Mouse (Mus musculus) thymus, adult 2 months (tissue): ENCODE measurements around the gene Mmp19.

ENCODE experiments used
- CTCF ChIP-seq: fragments of 200-500 bp; IDR thresholded peaks from 2 replicates; pipeline ENCODE4 v1.5.1; 2012; ENCODE audit warnings: mild to moderate bottlenecking, control low read depth, low read length, moderate library complexity, borderline replicate concordance; ENCODE audit not compliant: control insufficient read depth, poor library complexity, insufficient read depth; ENCODE audit errors: extremely low read depth
- POLR2A ChIP-seq: fragments of 200-500 bp; IDR thresholded peaks from 2 replicates; pipeline ENCODE4 v1.6.1; 2012; ENCODE audit warnings: mild to moderate bottlenecking, low read length, control low read depth, moderate library complexity; ENCODE audit not compliant: control insufficient read depth, poor library complexity, insufficient read depth; ENCODE audit errors: extremely low read depth

GRCm38 (mm10) chr10:128747646-128748251, 43.0 kb upstream of the Mmp19 start, which contains the start of gene Pym1:
- TF ChIP-seq CTCF = no peak
- TF ChIP-seq POLR2A = no peak; the same call in none of the 2 replicates
